Mouse (Mus musculus): ENCODE data around the gene Dok1.

Dok1 gene

GRCm38 (mm10) chr6:83033249-83034185 is at the start of gene Dok1, which contains the start of gene Loxl3:
TSS of gene Dok1 (minus strand) at chr6:83033471.
TSS of gene Loxl3 (plus strand) at chr6:83034173.
- in situ Hi-C loops (cut with MboI, MseI) = no loop called here

- in situ Hi-C loops (cut with MboI, MseI) = no loop called here
These were observed 46.9 kb upstream of the Dok1 start for GRCm38 (mm10) chr6:83080210-83080609.

- in situ Hi-C loops (cut with MboI, MseI) = loop anchor here (5.0 kb wide), 1 partner anchor 39 kb away; the partner anchor contains the start of gene Mogs
These were observed 45.1 kb upstream of the Dok1 start for GRCm38 (mm10) chr6:83078324-83078858.

- in situ Hi-C loops (cut with MboI, MseI) = loop anchor here (5.0 kb wide), 1 partner anchor 40 kb away; the partner anchor contains the start of gene Mogs
These were observed 44.5 kb upstream of the Dok1 start, which contains the start of gene Pcgf1 for GRCm38 (mm10) chr6:83077630-83078323. TSS of gene Pcgf1 (plus strand) at chr6:83077869.

- in situ Hi-C loops (cut with MboI, MseI) = loop anchor here (5.0 kb wide), 1 partner anchor 42 kb away; the partner anchor contains the start of gene Mogs
These were observed 41.7 kb upstream of the Dok1 start for GRCm38 (mm10) chr6:83074979-83075378.

- in situ Hi-C loops (cut with MboI, MseI) = no loop called here
These were observed 37.9 kb upstream of the Dok1 start for GRCm38 (mm10) chr6:83071220-83071619.

GRCm38 (mm10) chr6:83070311-83071219 is 37.3 kb upstream of the Dok1 start:
- in situ Hi-C loops (cut with MboI, MseI) = no loop called here

- in situ Hi-C loops (cut with MboI, MseI) = no loop called here
These were observed 36.8 kb upstream of the Dok1 start, which contains the start of gene Tlx2 for GRCm38 (mm10) chr6:83070247-83070310. TSS of gene Tlx2 (minus strand) at chr6:83070293.

GRCm38 (mm10) chr6:83069488-83070246 is 36.4 kb upstream of the Dok1 start:
- in situ Hi-C loops (cut with MboI, MseI) = no loop called here

- in situ Hi-C loops (cut with MboI, MseI) = no loop called here
These were observed 35.6 kb upstream of the Dok1 start for GRCm38 (mm10) chr6:83068706-83069487.

GRCm38 (mm10) chr6:83068221-83068620 is 35.0 kb upstream of the Dok1 start:
- in situ Hi-C loops (cut with MboI, MseI) = no loop called here

GRCm38 (mm10) chr6:83066441-83066840 is 33.2 kb upstream of the Dok1 start:
- in situ Hi-C loops (cut with MboI, MseI) = no loop called here

- in situ Hi-C loops (cut with MboI, MseI) = no loop called here
These were observed 32.7 kb upstream of the Dok1 start for GRCm38 (mm10) chr6:83065995-83066394.

- in situ Hi-C loops (cut with MboI, MseI) = no loop called here
These were observed 25.5 kb upstream of the Dok1 start for GRCm38 (mm10) chr6:83058725-83059124.

GRCm38 (mm10) chr6:83057790-83058189 is 24.5 kb upstream of the Dok1 start, which contains the start of gene Dqx1:
TSS of gene Dqx1 (plus strand) at chr6:83057844.
- in situ Hi-C loops (cut with MboI, MseI) = no loop called here

- in situ Hi-C loops (cut with MboI, MseI) = no loop called here
These were observed 21.7 kb upstream of the Dok1 start, which contains the start of gene Htra2 for GRCm38 (mm10) chr6:83054871-83055431. TSS of gene Htra2 (minus strand) at chr6:83055273.

- in situ Hi-C loops (cut with MboI, MseI) = no loop called here
These were observed 21.0 kb upstream of the Dok1 start, which contains the start of gene Aup1 for GRCm38 (mm10) chr6:83054074-83054851. TSS of gene Aup1 (plus strand) at chr6:83054521.

GRCm38 (mm10) chr6:83053136-83053960 is 20.1 kb upstream of the Dok1 start:
- in situ Hi-C loops (cut with MboI, MseI) = no loop called here
